Mouse (Mus musculus) erythroblast, adult 5-6 weeks (primary cell): Measurements from ENCODE around the gene Slc26a9. TPM values are rescaled to one million over a fixed set of nuclear protein-coding genes. Genes with fewer than 3 reads are reported as not detected.

ENCODE experiments used
- ATAC-seq: replicated peaks from 2 replicates; pipeline ENCODE4 v1.8.0; 2016; ENCODE audit warnings: moderate number of reproducible peaks, mild to moderate bottlenecking, moderate TSS enrichment, inconsistent platforms; ENCODE audit not compliant: poor library complexity, low FRiP score, severe bottlenecking
- total RNA-seq, 2 experiments: library from RNA; stranded (forward) in 1 of 2; stranded (reverse) in 1 of 2; fragments of 150-400 nt in 1 of 2; fragments of 200-764, 138-1000 nt in 1 of 2; gene quantifications; 2 replicates each; pipeline versions ENCODE4 v1.2.3 to v1.2.4; 2015 to 2017; ENCODE audit warnings: low replicate concordance in 2 of 2

The Slc26a9 gene
- total RNA-seq, 2 experiments from 2014 or later = not detected

DNA sequence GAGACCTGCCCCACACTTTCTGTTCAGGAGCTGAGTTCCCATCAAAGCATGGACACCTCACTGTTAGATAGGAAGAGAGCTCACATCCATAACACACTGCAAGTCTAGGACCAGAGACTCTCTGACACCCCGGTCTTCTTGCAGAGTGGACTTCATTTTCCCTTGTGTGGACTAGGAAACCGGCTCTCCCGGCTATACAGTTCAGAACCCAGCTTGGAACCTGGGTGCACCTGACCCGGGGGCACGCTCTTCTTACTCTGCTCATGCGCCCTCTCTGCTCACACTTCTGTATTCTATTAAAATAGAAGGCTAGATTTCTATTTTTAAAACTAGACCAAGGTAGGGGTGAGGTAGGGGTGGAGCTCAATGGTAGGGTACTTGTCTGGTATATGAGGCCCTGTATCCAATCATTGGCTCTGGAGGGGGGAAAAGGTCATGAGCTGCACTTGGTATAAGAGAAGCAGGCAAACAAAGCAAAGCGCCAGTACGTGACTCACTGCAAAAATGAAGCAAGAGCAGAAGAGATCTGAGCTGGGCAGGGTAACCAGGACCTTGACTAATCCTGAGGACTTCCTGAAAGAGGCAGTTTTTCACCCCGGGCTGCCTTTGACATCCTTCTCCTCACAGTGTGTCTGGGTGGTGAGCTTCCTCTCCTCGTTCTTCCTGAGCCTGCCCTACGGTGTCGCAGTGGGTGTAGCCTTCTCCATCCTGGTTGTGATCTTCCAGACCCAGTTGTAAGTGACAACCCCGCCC lies 17.4 kb downstream of the Slc26a9 start:
- no peak for ATAC-seq

DNA sequence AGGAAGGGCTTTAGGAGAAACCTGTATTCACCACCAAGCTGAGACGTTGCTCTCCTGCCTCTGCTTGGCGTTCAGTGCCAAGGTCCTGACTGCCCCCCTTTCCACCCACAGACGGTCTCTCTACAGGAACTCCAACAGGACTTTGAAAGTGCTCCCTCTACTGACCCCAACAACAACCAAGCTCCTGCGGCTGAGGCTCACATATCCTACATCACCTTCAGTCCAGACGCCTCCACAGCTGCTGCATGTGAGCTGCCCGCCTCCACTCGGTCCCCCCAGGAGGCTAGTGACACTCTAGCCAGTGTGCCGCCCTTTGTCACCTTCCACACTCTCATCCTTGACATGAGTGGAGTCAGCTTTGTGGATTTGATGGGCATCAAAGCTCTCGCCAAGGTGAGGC lies 19.9 kb downstream of the Slc26a9 start:
- ATAC-seq = no peak

DNA sequence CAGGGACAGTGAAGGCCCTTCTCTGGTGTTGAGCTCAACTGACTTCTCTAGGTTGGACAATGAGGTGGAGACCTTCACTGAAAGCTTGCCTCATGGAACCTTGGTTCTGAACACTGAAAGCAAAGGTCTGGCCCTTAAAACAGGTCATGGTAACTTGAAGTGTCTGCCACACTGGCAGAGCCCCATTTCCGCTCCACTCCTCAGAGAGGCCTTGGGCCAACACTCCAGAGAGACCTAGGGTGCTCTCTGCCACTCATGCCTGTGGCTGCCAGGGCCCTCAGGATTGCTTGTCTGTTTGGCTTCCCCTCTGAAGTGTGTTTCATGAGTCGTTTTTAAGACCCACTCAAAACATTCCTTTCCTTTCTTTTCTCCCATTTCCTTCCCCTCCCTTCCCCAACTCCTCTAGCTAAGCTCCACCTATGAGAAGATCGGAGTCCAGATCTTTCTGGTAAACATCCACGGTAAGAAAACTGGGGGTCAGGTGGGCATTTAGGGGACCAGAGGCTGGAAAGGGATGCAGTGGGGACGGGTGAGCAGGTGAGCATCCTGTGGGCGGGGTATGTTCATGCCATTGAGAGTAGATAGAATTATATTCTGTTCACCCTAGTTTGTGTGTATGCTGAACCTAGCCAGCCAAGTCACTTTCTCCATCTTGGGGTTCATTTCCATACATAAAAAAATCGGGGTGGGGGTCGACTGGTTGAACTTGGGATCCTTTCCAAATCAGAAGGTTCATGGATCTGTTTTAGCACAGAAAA lies 20.9 kb downstream of the Slc26a9 start:
- no peak for ATAC-seq

DNA sequence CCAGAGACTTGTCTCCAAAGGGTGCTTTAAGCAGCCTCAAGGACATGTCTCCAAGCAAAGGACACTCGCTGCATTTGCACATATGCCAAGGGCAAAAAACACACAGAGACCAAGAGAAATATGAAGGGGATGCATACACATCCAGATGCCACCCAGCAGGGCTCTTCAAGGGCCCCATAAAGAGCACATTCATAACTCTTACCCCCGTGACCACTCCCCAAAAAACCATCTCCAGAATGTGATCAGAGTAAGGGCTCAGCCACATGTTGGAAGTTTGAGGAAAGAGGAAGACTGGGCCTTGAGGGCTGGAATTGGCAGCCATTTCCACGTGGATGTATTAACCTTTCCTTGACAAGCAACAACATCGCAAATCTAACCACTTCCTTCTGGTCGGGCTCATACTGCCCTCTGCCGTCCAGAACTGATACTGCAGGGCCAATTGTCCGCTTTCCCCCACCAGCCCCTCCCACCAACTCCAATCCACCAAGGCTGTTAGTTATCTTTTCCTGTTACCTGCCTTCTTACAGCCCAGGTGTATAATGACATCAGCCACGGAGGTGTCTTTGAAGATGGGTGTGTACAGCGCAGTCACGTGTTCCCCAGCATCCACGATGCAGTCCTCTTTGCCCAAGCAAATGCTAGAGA lies 21.7 kb downstream of the Slc26a9 start:
- ATAC-seq = peak; percentile 75

DNA sequence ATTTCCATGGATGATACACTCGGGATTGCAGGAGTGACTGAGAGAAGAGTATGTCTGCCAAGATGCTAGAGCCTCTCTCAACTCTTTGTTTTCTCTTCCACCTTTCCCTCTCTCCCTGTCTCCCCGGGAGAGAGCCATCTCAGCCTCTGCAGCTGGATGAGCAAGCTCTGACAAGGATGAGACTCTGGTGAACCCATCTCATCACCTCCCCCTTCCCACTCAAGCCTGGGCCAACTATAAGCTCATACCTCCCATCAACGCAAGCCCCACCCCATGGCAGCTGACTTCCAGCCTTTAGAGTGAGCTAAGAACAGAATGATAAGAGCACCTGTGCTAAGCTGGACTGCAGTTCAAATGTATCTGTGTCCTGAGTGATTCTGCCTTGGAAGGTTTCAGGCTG lies 25.5 kb downstream of the Slc26a9 start:
- ATAC-seq = no peak

DNA sequence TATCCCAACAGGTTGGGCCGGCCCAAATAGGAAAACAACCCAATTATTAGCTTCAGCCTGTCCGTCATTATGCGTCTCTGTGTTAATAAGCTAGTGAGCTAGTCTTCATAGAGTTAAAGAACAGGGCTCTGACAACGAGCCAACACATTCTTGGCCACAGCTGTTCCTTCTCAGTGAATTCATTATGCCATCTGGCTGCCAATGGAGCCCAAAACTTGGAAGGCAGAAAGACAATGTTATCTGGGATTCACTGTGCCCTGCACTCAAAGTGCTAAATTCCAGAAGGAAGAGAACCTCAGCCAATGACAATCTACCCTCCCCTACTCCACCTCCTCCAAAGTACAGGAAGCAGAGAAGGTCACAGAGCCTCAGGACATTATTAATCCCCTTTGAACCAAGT lies 26.8 kb downstream of the Slc26a9 start:
- ATAC-seq = no peak

DNA sequence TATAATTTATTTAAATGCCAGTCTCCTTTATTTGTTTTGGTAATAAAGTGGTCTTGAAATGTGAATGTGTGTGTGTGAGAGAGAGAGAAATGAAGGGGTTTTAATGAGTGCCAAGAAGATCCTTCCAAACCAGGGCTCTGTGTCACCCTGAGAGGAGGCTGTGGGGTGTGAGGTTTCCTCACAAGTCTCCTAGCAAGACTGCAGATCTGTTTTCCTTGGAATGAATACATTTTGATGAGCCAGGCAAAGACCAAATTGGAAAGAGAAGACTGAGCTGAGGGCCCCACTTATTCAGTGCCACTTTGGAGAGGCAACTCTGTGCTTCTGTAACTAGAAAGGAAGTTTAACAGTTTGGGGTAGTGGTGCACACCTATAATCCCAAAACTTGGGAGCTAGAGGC lies 27.6 kb downstream of the Slc26a9 start:
- ATAC-seq = no peak

DNA sequence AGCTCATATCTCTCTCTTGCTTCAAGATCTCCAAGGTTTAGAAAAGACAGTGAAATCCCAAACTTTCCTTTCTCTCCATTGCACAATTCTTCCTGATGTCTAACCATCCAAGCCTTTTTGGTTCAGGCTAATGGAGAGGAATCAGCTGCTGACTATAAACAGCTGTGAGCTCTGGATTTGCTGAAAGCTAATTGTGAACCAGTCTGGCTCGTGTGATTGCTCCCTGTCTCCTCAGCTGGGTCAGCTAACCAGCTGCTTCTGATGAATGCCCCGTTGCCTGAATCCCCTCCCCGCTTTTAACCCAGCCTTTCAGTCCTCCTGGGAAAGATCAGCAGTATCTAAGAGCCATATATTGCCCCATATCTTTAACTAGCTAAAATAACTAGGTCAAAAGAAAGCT lies 50.8 kb downstream of the Slc26a9 start:
- ATAC-seq = no peak

DNA sequence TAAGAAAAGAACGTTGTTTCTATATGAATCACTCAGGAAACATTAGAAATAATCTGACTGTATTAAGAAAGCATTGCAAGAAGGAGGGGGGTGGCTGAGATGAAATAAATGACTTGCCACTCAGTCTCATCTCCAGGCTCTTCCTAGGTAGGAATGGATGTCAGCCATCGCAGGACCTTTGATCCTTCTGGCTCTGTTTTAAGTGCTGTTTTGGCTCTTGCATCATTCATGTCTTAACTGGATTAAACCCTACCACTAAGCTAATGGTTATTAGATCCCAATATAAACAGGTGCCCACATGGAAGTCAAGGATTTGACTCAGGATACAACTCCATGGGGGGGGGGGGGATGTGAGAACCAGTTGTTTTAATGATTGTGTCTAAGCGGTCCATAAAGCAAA lies 51.3 kb downstream of the Slc26a9 start:
- ATAC-seq = no peak

DNA sequence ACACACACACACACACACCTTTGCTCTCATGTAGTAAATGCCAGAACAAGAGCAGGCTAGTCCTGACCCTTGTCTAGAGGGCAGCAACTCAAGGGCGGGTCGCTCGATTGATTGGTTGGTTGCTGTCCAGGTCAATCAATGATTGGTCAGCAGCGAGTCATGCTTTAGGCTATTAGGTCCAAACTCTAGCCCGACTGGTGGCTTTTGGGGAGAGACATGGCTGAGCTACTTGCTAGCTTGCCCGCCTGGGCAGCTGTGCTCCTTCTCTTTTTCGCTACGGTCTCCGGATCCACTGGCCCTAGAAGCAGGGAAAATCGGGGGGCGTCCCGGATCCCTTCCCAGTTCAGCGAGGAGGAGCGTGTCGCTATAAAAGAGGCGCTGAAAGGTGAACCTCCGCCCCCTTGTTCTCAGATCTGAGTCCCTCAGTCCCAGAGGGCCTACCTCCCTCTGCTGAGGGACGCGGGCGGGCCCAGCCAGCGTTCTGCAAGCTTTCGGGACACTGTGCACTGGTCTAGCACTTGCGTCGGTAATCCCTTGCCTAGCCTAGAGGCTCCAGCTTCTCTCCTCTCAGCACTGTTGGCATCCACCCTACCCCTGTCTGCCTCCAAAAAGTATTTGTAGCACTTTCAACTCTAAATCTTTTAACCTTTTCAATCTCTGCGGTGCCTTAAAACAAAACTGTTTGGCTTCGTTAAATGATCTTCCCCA lies 53.5 kb downstream of the Slc26a9 start, which contains the start of gene Pm20d1:
Gene Pm20d1 (plus strand): TSS at position 180 of the 708 bp plus-strand sequence.
- ATAC-seq = no peak

DNA sequence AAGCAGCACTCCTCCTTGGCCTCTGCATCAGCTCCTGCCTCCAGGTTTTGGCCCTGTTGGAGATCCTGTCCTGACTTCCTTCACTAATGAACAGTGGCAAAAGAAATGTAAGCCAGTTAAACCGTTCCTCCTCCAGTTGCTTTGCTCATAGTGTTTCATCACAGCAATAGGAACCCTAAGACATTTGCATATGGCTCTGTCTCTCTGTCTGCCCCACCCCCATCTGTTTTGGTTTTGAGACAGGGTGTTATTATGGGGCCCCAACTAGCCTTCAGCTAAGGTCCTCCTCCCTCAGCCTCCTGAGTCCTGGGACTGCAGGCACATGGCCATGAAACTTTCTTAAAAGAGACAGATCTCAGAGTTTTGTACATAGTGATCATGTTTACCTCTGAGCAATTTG lies 56.2 kb downstream of the Slc26a9 start:
- no peak for ATAC-seq

DNA sequence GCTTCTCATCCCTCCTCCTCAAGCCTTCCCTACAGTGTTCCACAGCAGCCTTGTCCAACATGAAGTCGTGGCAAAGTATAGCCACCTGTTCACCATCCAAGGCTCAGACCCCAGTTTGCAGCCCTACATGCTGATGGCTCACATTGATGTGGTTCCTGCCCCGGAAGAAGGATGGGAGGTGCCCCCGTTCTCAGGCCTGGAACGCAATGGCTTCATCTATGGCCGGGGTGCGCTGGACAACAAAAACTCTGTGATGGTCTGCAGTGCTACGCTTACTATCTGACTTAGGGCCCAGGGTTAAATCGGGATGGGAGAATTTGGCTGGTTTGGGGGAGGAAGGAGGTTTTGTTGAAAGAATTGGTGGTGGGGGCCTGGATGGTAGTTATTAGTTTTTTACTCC lies 57.2 kb downstream of the Slc26a9 start:
- no peak for ATAC-seq

DNA sequence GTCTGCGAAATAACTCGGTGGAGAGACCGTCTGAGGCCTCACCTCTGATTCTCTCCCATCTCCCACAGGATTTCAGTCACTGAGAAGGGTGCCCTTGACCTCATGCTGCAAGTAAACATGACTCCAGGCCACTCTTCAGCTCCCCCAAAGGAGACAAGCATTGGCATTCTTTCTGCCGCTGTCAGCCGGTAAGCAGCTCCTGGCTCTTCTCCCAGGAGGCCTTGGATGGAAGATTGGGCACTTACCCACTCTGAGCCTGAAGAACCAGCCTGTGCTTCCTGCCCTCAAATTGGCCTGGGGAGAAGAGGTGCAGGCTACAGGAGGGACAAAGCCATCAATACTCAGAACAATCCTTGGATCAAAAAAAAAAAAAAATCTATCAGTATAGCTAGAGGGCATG lies 58.8 kb downstream of the Slc26a9 start:
- ATAC-seq = no peak

DNA sequence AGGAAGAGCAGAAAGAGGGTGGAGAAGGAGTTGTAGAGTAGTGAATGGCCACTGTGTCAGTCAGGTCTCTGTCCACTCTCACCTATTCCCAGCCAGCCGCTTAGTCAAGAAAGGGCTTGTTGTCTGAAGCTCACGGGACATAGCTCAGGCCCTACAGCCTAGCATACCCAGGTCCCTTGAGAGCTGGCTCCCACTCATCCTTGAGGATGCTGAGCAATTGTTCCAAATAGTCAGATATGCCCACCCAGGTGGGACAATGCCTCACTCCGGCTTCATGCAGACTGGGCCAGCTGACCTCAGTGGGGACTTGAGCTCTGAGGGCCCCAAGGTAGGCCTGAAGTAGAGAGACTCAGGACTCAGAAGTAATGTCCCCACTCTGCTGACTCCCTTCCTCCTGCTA lies 60.3 kb downstream of the Slc26a9 start:
- no peak for ATAC-seq

DNA sequence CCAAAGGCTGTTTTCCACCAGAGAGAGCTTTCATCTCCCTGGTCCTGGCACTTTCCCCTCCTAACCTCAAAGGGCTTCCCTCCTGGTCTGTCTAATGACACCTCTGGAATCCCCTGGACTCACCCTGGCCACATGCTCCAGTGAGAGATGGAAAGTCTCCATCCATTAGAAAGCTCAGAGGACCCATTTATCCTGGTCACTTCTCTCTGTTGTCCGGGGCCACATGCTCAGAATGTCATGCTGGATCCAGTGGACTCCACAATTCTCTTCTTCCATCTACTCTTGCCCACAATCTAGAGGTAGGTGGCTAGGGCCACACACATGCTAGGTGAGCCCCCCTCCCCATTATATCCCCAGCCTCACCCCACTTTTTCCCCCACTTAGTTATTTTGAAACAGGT lies 65.2 kb downstream of the Slc26a9 start:
- ATAC-seq = no peak

DNA sequence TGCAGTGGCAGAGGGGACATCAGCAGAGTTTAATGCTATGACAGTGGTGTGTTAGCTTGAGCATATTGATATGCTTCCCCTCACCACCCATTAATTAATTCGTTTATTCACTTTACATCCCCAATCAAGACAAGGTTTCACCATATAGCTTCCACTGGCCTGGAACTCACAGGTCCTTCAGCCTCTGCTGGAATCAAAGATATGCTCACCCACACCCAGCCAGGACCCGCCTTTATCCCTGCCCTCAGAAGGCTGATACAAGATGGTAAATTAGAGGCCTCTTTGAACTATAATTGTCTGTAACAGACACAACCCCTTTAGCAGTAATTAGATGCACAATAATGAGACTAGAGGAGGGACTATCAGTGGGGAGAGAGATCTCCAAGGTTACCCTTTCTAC lies 65.8 kb downstream of the Slc26a9 start:
- ATAC-seq = no peak

DNA sequence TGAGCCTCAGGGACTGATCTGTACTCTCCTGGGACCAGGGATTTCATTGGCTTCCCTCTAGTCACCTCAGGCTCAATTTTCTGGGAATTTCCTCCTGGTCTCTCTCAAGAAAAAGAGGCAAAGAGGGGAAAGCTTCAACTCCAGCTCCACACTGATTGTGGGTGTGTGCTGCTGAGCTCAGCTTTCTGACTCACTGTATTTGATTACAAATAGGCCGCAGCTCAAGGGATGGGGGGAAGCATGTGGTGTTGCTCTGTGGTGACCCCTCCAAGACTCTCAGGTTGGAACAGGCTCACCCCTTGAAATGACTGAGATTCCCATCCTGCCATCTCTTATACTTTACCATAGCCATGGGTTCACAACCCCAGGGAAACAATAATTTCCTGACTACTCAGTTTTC lies 67.6 kb downstream of the Slc26a9 start:
- ATAC-seq = no peak

DNA sequence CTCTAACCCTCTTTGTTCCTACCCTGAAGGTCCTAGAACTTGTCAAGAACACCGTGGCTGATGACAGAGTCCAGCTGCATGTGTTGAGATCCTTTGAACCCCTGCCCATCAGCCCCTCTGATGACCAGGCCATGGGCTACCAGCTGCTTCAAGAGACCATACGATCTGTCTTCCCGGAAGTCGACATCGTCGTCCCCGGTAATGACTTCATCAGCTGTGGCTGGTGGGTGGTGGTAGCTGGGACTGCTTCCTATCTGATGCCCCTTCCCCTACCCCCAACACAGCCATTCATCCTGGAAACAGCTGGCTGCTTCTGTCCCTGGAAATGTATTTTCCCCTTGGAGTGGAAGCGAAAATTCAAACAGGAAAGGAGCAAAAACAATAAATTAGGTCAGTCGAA lies 68.2 kb downstream of the Slc26a9 start:
- no peak for ATAC-seq

DNA sequence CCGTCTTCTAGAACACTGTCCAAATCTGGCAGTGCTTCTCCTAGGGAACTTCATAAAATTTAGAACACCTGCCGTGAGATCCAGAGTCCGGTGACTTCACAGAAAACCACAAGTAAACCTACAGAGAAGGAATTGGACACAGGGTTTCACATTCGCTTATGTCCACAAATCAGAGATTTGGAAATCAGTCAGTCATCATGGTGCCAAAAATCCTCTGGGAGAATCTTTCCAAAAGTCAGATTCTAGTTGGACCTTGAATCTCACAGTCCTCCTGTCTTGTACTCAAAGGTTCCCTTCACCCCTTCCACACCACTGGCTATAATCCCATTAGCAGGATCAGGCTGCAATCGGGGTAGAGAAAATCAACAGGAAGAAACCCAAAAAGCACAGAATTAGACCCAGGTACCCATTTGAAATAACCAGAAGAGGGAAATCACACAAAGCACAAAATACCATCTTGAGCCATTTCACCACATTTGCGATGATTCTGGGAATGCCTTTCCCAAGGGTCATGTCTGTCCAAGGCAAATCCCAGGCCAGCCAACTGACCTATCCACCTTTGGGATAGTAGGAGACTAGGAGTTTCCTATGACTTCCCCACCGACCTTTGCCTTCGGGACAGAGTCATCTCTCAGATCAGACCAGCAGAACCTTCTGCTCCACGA lies 68.9 kb downstream of the Slc26a9 start:
- no peak for ATAC-seq

DNA sequence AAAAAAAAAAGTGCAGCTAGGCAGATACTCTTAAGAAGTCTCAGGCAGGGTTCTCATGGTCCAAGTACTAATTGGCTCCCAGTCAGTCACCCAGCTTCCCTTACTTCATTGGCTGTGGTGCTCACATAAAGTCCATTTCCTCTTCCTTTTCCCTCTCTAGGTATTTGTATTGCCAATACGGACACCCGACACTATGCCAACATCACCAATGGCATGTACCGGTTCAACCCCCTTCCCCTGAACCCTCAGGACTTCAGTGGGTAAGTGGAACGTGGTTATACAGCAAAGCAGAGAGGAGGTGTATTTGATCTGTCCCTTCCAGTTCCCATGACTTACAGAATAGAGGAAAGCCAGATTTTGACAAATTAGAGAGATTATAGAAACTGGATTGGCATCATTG lies 69.9 kb downstream of the Slc26a9 start:
- ATAC-seq = no peak
